Mouse (Mus musculus) forelimb bud, embryonic 11.5 days (tissue): ENCODE results near the gene Pnpo.

Experiments
- DNase-seq: peaks from one replicate; pipeline ENCODE4 v3.0.0-alpha.2; 2012; ENCODE audit warnings: low read depth, low spot score

Gene Pnpo

DNA sequence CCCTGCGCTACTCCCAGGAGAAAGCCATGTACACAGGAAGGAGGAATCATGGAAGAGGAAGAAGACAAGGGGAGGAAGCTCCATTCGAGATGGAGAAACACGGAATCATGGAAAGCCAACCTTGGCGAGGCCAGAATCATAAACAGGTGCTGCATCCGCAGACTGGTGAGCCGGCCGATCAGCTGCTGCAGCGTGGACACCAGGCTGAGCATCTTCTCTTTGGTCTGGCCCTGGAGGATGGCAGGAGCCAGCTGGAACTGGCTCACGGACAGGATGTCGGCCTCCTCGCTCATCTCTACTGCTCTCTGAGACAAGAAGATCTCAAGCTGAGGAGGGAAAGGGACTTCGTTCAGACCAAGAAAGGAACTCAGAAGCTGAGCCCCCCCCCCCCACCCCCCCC lies 35.2 kb downstream of the Pnpo start:
- no peak for DNase-seq

DNA sequence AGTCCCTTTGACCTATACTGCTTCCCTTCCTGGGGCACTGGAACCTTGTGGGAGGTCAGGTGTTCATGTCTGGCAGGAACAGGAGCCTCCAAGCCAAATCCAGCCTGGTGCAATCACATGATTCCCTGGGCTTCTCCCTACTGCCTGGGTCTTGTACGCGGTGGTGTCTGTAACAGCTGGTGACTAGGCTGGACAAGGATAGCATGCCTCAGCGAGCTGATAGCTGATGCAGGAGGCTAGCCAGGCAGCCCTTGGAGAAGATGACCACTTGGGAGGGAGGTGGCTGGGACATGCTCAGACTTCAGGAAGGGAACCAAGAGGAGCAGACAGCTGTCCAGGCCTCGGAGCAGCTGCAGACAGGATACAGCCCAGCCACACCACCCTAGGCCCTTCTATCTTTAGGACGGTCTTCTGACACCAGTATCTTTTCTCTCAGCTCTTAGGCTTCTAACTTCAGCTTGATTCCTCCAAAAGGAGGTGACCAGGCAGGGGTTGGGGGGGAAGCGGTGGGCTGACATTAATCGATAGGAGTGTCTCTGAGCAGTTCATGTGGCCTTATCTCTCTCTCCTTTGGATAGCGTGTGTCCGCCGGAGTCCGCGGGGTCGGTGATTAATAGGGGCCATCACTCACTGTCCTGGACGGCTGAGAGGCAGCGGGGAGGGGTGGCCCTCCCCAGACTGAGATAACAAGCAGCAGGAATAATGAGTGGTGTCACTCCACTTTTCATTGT lies 37.2 kb downstream of the Pnpo start:
- DNase-seq, result no peak

DNA sequence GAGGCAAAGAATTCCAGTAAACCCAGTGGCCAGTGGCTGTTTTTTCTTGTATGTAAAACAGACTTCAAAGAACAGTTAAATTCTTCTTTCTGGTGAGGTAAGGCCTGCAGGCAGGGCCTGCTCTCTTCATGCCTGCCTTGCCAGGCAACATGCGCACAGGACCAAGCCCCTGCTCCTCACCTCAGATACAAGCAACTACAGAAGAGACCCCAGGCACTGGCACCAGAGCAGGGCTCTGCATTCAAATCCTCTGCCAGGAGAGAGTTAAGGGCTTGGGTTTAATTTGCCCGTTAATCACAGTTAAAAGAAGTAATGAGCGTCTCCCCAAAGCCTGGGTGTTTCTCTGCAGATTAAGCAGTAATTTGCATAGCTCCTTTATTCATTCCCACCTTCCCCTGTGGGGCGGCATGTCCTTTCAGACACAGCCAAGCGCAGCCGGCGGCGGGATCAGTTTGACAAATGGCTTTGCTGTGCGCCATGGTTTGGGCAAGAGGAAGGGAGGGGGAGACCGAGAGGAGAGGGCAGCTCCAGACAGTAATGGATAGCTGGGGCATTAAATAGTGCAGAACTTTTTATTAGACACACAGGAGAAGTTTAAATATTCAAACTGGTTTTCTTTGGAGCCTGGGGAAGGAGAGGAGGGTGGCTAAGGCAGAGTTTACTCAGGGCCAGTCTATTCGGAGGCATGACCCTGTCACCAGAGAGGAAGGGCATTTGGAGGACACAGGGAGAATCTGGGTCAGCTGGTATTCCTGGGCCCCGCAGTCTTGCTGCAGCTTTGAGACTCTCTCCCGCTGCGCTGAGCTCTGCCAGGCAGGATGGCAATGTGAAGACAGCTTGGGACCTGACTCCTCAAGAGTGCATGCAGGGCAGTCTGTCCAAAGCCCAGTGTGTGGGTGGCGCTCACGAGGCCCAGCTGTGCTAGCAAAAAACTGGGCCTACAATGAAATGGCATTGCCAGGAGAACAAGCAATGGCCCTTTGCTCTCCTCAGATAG lies 40.8 kb downstream of the Pnpo start:
- DNase-seq, result no peak

DNA sequence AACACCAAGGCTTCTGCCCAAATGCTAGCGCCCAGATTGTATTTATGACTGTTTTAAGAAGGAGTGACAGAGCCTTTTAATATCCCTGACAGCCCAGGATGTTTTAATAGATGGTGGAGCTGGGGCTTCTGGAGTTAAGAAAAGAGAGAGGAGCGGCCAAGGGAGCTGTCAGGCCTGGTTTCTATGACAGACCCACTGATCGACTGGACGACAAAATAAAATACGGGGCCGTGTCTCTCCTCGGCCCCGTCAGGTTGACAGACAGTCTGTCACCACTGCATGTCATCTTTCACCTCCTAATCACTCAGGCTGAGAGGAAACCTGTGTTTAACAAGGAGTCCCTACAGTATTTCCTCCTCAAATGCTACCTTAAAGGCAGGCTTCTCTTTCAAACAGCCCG lies 42.5 kb downstream of the Pnpo start:
- no peak for DNase-seq

DNA sequence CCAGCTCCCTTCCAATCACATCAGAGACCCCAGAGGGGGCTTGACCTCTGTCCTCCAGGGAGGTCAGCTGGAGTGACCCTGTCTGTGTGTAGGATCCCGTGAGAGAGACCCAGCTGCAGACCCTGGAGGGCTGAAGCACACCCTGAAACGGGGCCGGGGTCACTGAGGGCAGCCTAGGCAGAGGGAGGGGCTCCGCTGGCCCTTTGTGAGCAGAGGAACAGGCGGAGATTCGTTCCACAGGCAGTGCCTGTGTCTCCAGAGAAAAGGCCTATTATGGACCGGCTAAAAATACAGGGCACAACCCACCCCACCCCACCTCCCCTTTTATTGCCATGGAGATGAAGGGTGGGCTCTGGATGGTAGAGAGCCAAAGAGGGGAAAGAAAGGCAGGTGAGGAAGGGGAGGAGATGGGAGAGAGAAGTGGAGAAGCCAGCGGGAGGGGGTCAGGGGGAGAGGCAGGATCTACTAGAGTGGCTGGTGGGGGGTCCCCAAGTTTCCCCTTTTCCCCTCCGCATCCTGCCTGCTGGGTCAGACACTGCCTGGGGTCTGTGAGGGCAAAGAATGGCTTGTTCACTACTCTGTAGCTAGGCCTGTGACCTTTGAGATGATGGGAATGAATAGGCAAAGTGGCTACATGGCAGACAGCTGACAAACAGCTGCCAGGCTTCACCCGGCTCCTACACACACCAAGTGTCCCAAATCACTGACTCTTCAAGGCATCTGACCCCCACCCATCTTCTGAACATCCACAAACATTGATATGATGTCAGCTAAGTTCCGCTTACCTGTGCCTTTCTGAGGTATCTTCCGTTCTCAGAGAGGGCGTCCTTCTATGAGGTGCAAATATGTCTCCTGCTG lies 44.1 kb downstream of the Pnpo start:
- DNase-seq, result no peak

DNA sequence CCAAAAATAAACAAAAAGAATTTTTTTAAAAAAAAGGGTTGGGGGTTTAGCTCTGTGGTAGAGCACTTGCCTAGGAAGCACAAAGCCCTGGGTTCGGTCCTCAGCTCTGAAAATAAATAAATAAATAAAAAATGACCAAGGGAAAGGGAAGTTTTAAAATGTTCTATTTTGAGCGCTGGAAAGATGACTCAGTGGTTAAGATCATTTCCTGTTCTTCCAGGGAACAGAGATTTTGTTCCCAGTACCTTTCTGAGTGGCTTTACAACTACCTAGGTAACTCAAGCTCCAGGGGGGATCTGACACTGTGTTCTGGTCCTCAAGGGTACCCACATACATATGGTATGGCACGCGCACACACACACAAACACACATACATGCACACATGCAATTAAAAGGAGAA lies 47.9 kb downstream of the Pnpo start:
- no peak for DNase-seq

DNA sequence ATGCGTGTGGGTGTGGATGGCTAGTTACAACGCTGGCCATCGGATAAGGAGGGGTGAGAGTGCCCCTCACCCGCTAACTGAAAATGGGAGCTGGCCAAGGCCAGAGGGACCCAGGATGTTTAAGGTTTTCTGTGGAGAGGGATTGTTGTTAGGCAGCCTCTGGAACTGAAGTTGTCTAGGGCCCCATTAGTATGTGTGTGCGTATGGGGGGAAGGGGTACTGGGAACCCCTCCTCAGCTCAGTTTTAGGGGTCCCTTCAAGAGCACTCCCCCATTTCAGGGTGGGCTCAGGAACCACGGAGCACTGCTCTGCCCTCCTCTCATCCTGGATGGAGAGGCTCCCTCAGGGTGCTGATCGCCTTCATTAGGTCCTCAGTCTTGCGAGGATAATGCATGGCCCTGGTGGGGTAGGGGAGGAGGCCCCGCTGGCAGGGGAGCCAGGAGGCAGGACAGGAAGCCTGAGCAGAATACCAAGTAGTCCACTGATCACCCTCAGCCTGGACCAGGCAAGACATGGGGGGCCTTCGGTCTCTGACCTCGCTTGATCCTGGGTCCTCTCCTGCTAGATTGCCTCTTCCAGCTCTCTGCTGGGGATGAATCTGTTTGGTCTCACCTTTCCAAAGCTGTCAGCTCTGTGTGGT lies 50.5 kb downstream of the Pnpo start:
- DNase-seq, result no peak

DNA sequence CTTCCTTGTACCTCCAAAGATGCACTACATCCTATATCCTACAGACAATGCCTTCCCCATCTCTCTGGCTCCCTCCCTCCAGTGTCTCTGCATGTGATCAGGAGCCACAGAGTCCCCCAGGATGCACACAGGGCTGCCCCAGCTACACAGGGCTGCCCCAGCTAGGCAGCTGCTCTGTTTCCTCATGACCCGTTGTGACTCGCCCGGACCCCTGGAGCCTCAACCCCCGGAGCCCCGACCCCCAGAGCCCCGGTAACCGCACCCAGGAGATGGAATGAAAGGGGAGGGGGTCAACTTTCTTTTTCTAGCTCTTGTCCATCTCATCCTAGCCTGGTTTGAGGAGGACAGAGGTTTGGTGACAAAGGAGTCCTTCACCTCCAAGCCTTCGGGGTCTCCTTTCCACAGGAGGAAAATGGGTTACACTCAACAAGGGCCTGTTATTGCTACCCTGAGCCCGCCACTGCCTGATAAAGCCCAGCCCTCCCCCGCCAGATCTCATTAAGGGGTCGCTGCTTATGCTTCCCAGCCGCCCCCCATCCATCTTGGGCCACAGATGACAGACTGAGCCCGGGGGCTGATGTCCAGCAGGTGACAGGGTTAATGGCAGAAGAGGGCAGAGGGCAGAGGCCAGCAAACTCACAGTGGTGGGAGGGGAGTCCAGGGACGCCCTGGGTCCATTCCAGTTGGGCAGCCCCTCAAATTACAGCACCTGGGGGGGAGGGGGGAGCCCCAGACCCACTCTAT lies 51.8 kb downstream of the Pnpo start:
- DNase-seq, result no peak
